9 mouse cellular contexts compared by ENCODE assay signal in genomic region chr10:121504973-121505911, GRCm38 (mm10). TPM values are rescaled to one million over a fixed set of nuclear protein-coding genes. Genes with fewer than 3 reads are reported as not detected.
DNase-seq lines count a peak whose midpoint lies in the region; ATAC-seq lines count a peak whose summit lies in the region.
"Had no signal": no experiment of that assay in that cellular context is flagged by ENCODE, and none has a peak within 500 bp of the region (broad histone marks: within the 10 kb centered on the region; RNA-seq: fewer than 3 reads in every experiment).

No protein-coding gene starts in this region.

- peak overlapping the region; percentile 52 for H3K27ac ChIP-seq in embryonic facial prominence, embryonic 11.5 days (replicated peaks; ENCODE audit: low read depth, low read length)
- peak overlapping the region; percentile 14; the same call in 1 of the 2 replicates for H3K27ac ChIP-seq in intestine, embryonic 14.5 days (ENCODE audit: low read depth)

- ATAC-seq in embryonic facial prominence, embryonic 11.5 days (replicated peaks; ENCODE audit: insufficient number of reproducible peaks, low FRiP score, low TSS enrichment, low read depth) = no peak
- ATAC-seq in intestine, embryonic 14.5 days (replicated peaks; ENCODE audit: low FRiP score, low TSS enrichment, low read depth) = peak; percentile 44

- H3K4me2 ChIP-seq in embryonic facial prominence, embryonic 11.5 days (ENCODE audit: low read depth, low read length) = peak overlapping the region; percentile 47
- H3K4me2 ChIP-seq in intestine, embryonic 14.5 days (ENCODE audit: low read length) = peak overlapping the region; percentile 58

- H3K36me3 ChIP-seq in embryonic facial prominence, embryonic 11.5 days (replicated peaks; ENCODE audit: control insufficient read depth, insufficient read depth, low read depth, low read length) = no peaks in the 10 kb centered on the region
- H3K36me3 ChIP-seq in intestine, embryonic 14.5 days (ENCODE audit: control insufficient read depth, insufficient read depth, low read length) = no peaks in the 10 kb centered on the region
- no peaks in the 10 kb centered on the region for H3K36me3 ChIP-seq in megakaryocyte, embryonic 14.5 days (replicated peaks; ENCODE audit: low read length)

- intact Hi-C loops in left cerebral cortex, postnatal 14 days (cut with DNase I) = loop anchor here (5.0 kb wide), 1 partner anchor 33 kb away; no protein-coding TSS in a partner anchor

- DNase-seq in adrenal gland, postnatal 14 days = peak; percentile 91
- peak; percentile 80 for DNase-seq in embryonic facial prominence, embryonic 11.5 days (ENCODE audit: low spot score)
- DNase-seq in gastrocnemius, postnatal 4 days (ENCODE audit: low spot score in 2 of 2) = peak; percentile 31 to 49
- peak; percentile 77 for DNase-seq in intestine, embryonic 14.5 days (ENCODE audit: low spot score)
- peak; percentile 69 to 82 for DNase-seq in left cerebral cortex, postnatal 14 days (ENCODE audit: low spot score in 2 of 2)
- DNase-seq in right cerebral cortex, postnatal 14 days = peak; percentile 59
- peak; percentile 43 for DNase-seq in urinary bladder, postnatal 25 days (ENCODE audit: low spot score)

- WGBS in embryonic facial prominence, embryonic 11.5 days = 19% methylated on average over 35 of the region's 35 CpGs
- WGBS in intestine, embryonic 14.5 days = 23% methylated on average over 35 of the region's 35 CpGs

- peak overlapping the region; percentile 44 for H3K9ac ChIP-seq in embryonic facial prominence, embryonic 11.5 days (replicated peaks; ENCODE audit: low read length)
- H3K9ac ChIP-seq in intestine, embryonic 14.5 days (ENCODE audit: low read length) = peak overlapping the region; percentile 33

- H3K4me3 ChIP-seq in embryonic facial prominence, embryonic 11.5 days (ENCODE audit: low read depth, low read length) = peak overlapping the region; percentile 28
- H3K4me3 ChIP-seq in intestine, embryonic 14.5 days (ENCODE audit: low read depth, low read length) = peak overlapping the region; percentile 26
- peak overlapping the region; percentile 89 for H3K4me3 ChIP-seq in megakaryocyte, embryonic 14.5 days (replicated peaks)
- H3K4me3 ChIP-seq: myocyte had no signal

- no peaks in the 10 kb centered on the region for H3K9me3 ChIP-seq in embryonic facial prominence, embryonic 11.5 days (replicated peaks; ENCODE audit: control insufficient read depth, low read length)
- H3K9me3 ChIP-seq in intestine, embryonic 14.5 days (ENCODE audit: control insufficient read depth, low read length) = no peaks in the 10 kb centered on the region
- no peaks in the 10 kb centered on the region for H3K9me3 ChIP-seq in megakaryocyte, embryonic 14.5 days

- peaks cover 13% of the 10 kb centered on the region for H3K4me1 ChIP-seq in embryonic facial prominence, embryonic 11.5 days (ENCODE audit: control insufficient read depth, insufficient read depth, low read length)
- peaks cover 22% of the 10 kb centered on the region; the same call in 1 of the 2 replicates for H3K4me1 ChIP-seq in intestine, embryonic 14.5 days (replicated peaks; ENCODE audit: control insufficient read depth, insufficient read depth, low read length)
- peaks cover 52% of the 10 kb centered on the region for H3K4me1 ChIP-seq in megakaryocyte, embryonic 14.5 days

- H3K27me3 ChIP-seq in embryonic facial prominence, embryonic 11.5 days (ENCODE audit: control insufficient read depth, insufficient read depth, low read length) = no peaks in the 10 kb centered on the region
- no peaks in the 10 kb centered on the region for H3K27me3 ChIP-seq in intestine, embryonic 14.5 days (replicated peaks; ENCODE audit: control insufficient read depth, insufficient read depth, low read length)
- H3K27me3 ChIP-seq in megakaryocyte, embryonic 14.5 days (replicated peaks) = peaks cover under 1% of the 10 kb centered on the region

RNA-seq across cellular contexts. Expression of gene Rassf3, which starts 29.1 kb away (rescaled TPM):
- 40.1 and 41.1 TPM in 2 replicates for total RNA-seq in adrenal gland, postnatal 14 days (2021)
- 20.6 and 21.4 TPM in 2 replicates for polyA plus RNA-seq in embryonic facial prominence, embryonic 11.5 days (2014; fragmentation: Nextera tagmentation; extraction: Ambion mirVana)
- 10 to 100 TPM; 70.0 to 78.2 TPM for total RNA-seq in gastrocnemius, postnatal 4 days (2021)
- polyA plus RNA-seq in intestine, embryonic 14.5 days (2014; fragmentation: Nextera tagmentation; extraction: Ambion mirVana) = 20.9 and 24.6 TPM in 2 replicates
- 10 to 100 TPM; 29.6 to 33.9 TPM for total RNA-seq in left cerebral cortex, postnatal 14 days (2021)
- 1.9 TPM in 1 of 2 replicates, not detected in the other for polyA plus RNA-seq in megakaryocyte, embryonic 14.5 days (2012; ENCODE audit: insufficient read depth, low replicate concordance)

Comparison
In these comparisons a context has a peak if more than half of its experiments do, and no peak if none do; other contexts are left out.
1. DNase-seq: peak in every context shown above with its lines; median percentile 91 in adrenal gland, postnatal 14 days; 80 in embryonic facial prominence, embryonic 11.5 days; 77 in intestine, embryonic 14.5 days; 76 in left cerebral cortex, postnatal 14 days; 59 in right cerebral cortex, postnatal 14 days; 43 in urinary bladder, postnatal 25 days; 40 in gastrocnemius, postnatal 4 days.
2. H3K4me3 ChIP-seq: peak in every context shown above with its lines; median percentile 89 in megakaryocyte, embryonic 14.5 days; 28 in embryonic facial prominence, embryonic 11.5 days; 26 in intestine, embryonic 14.5 days.